Mouse (Mus musculus) right cerebral cortex, postnatal 36 days (tissue): ENCODE measurements around the gene Brs3.

Experiments
- DNase-seq, 2 experiments: peaks; one replicate each; pipeline ENCODE4 v3.0.0; 2022; ENCODE audit warnings: low spot score in 2 of 2, mixed read lengths in 1 of 2

Brs3 gene

GRCm38 (mm10) chrX:57042774-57043173, at the start of gene Brs3:
Brs3 (plus strand) TSS chrX:57043074.
- DNase-seq: no peak

GRCm38 (mm10) chrX:57012891-57013290, 30.0 kb upstream of the Brs3 start:
- DNase-seq: no peak

GRCm38 (mm10) chrX:57043869-57044268, 995 bp downstream of the Brs3 start:
- no peak for DNase-seq

GRCm38 (mm10) chrX:57052848-57053173, 9.9 kb downstream of the Brs3 start:
- no peak for DNase-seq

- DNase-seq: peak; percentile 53 to 55
Measured at GRCm38 (mm10) chrX:57053174-57053992, 10.5 kb downstream of the Brs3 start, which contains the start of gene Htatsf1. Htatsf1 (plus strand) TSS chrX:57053583.

GRCm38 (mm10) chrX:57053993-57054385, 11.1 kb downstream of the Brs3 start:
- no peak for DNase-seq

- no peak for DNase-seq
Measured at GRCm38 (mm10) chrX:57081496-57081895, 38.6 kb downstream of the Brs3 start.

- DNase-seq: no peak
Measured at GRCm38 (mm10) chrX:57087806-57088205, 44.9 kb downstream of the Brs3 start, which contains the start of gene Vgll1. Vgll1 (plus strand) TSS chrX:57088106.
